Mouse (Mus musculus) cerebellum, adult 9-10 months (tissue): ENCODE data around the gene Snorc.
A peak's percentile ranks its signal among the peaks of the same experiment; 100 is the strongest.
"Not testable (repeated sequence)": the region's sequence is repeated elsewhere in the genome, so short reads cannot be mapped to it uniquely, and the experiment has no call there.

Experiments used
- DNase-seq: peaks from one replicate; pipeline ENCODE4 v3.0.0; 2022

Snorc gene

DNA sequence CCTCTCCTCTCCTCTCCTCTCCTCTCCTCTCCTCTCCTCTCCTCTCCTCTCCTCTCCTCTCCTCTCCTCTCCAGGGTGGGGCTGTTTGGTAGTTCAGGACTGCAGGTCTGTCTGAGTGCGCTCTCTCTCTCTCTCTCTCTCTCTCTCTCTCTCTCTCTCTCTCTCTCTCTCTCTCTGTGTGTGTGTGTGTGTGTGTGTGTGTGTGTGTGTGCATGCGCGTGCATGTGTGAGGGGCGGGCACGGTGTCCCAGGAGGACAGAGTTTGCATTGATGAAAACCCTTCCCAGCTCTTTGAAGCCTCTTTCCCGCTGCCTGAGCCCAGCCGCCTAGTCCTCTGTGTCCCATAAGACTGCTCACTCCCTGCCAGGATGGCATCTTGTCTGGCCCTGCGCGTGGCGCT is at the start of gene Snorc:
Snorc (plus strand) TSS at position 301 of the 400 bp plus-strand sequence.
- DNase-seq, result not testable (repeated sequence)

- no peak for DNase-seq
Observed at GRCm38 (mm10) chr1:87435125-87435524, 34.9 kb upstream of the Snorc start.

- no peak for DNase-seq
Observed at GRCm38 (mm10) chr1:87436583-87436982, 33.5 kb upstream of the Snorc start.

DNA sequence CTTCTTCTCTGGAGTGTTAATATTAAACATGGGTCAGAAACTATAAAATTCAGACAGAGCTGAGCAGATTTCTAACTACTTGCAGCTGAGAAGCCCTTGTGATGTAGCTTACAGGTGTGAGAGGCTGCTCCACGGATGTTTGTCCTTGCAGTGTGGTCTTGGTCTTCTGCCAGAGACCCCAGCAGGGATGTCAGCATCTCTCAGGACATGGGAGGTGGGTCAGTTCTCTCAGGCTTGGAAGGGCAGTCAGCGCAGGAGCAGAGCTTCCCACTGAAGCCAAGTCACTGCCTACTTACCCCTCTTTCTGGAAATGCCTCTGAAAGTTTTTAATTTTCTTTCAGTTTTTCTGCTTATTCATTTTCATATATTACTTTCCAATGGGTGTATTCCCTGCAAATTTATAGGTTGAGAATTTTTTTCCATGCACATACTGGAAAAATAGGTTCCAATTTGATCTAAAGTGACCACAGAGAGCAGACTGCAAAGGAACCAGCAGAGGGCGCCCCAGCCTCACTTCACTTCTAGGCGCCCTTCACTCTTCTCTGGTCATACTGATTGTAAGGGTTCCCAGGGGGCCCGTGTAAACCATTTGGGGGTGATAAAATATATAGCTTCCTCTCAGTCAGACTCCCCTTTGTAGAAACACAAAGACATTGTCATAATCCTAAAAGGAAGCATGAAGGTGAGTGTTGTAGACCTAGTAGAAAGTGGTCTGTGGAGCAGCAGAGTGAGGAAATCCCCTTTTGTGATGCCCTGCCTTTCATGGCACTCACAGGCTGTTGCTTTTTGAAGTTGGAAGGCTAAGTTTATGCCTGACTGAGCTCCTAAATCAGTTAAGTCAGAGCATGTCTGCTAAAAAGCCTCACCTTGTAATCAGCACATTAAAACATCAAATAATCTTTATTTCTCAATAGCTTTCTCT is 22.6 kb upstream of the Snorc start:
- peak; percentile 65 for DNase-seq

DNA sequence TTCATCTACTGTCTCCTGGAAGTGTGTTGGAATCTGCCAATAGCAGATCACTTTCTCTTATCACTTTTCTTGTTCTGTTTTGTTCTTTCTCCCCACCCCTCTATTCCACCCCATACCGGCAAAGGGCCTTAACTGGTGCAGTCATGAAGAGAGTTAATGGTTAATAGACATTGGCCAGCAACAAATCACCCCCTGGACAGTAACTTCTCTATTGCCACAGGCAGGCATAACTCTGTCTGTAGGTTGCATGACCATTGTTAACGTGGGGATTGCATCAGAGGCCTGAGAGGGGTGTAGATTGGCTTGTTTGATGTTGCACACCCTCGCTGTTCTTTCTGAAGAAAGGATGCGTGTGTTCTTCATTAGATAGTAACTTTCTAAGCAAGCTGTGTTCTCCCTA is 20.6 kb upstream of the Snorc start:
- no peak for DNase-seq

GRCm38 (mm10) chr1:87456425-87456824 is 13.6 kb upstream of the Snorc start:
- no peak for DNase-seq

- no peak for DNase-seq
Observed at GRCm38 (mm10) chr1:87458045-87458444, 12.0 kb upstream of the Snorc start.

DNA sequence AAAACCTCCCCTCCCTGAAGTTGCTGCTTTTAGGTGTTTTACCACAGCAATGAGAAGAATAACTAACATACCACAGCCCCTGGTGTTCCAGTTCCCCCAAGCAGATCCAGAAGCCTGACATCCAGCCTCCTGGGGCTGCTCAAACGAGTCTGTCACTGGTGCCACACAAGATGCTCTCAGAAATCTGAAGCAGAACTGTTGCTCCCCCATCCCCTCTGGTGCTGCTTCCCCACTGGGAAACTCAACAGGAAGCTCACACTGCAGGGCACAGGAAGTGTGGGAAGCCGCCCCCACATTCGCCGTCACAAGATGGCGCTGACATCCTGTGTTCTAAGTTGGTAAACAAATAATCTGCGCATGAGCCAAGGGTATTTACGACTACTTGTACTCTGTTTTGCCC is 10.2 kb upstream of the Snorc start:
- DNase-seq, result not testable (repeated sequence)

GRCm38 (mm10) chr1:87467469-87467868 is 2.6 kb upstream of the Snorc start:
- DNase-seq, result no peak

- DNase-seq, result no peak
Observed at GRCm38 (mm10) chr1:87468321-87468720, 1.8 kb upstream of the Snorc start.

DNA sequence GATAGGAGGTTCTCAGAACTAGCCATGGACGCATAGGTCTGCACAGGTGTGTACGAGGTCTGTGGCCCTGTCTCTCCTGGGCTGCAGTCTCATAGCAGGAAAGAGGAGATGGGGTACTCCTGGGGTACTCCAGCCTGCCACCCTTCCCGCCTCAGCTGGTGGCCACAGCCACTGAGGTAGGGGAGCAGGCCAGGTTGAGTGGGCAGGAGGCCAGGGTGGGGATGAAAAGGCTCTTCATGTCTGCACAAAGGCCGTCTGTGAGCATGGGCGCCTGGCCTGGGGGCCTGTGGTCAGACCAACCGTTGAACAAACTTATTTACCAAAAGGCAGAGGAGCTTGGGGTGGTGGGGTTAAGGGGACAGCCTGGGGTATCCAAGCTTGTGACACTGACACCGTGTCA is 1.8 kb downstream of the Snorc start:
- no peak for DNase-seq

- DNase-seq, result no peak
Observed at GRCm38 (mm10) chr1:87472576-87472975, 2.5 kb downstream of the Snorc start.

DNA sequence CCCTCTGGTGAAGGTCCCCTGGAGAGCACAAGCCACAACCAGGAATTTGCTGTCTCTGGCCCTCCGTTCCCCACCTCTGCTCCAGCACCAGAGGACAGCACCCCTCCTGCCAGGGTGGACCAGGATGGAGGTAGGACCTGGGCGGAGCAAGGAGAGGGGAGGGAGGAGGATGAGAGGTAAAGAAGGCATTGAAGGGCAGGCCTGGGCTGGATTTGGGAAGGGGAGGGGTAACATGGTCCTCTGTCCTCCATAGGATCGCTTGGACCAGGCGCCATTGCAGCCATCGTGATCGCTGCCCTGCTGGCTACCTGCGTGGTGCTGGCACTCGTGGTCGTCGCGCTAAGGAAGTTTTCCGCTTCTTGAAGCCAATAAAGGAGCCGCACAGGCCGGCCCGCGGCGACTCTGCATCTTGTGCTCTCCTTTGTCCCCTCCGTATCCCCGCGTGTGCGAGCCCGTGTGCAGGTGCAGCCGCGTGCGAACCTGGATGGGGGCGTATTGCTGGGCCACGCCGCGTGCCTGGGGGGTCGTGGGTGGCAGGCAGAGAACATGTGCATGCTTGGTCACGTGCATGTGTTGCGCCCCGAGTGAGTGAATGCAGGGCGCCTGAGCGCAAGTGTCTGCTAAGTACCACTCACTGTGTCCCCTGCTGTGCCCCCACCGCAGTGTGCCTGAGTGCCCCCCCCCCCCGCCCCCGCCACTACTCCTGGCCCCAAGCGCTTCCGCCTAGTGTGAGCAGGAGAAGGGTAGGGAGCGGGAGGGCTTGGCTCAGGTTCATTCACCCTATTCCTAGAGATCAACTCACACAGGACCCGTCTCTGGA is 5.2 kb downstream of the Snorc start:
- DNase-seq, result no peak

- DNase-seq, result peak; percentile 45
Observed at GRCm38 (mm10) chr1:87482546-87482945, 12.5 kb downstream of the Snorc start.

DNA sequence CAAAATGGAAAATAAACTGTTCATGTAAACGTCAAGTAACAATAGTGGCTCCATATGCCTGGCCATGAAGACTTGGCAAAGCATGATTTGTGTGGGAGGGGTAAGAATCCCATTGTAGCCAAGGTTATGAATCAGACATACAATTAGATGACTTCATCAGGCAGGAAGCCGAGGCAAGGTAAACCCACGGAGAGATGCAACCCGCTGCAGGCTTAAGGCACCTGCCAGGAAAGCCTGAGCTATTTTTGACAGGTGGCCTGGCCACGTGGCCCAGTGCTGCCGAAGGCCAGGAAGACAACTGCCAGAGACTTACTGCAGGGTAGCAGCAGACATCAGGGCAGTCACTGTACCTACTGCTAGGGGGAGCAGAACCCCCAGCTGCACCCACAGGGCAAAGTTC is 16.3 kb downstream of the Snorc start:
- DNase-seq, result peak; percentile 97

- no peak for DNase-seq
Observed at GRCm38 (mm10) chr1:87492285-87492684, 22.2 kb downstream of the Snorc start.

GRCm38 (mm10) chr1:87493542-87493941 is 23.5 kb downstream of the Snorc start:
- DNase-seq, result no peak

GRCm38 (mm10) chr1:87505524-87505923 is 35.5 kb downstream of the Snorc start:
- no peak for DNase-seq

DNA sequence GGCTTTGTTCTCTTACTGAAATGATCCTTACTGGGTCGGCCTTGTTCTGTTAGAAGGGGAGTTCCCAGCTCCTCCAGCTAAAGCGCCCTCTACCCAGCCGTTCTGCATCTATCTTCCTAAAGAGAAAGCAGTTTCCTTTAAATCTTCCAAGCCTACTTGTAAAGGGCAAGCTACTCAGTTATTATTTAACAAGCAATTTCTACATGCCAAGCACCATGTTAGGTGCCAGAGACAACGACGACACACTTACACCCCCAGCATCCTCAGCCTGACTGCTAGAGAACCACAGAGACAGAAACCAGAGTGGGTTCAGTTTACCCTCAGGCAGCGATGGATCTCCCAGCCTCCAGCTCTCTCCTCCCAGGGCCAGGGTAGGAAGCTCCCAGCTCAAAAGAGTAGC is 37.8 kb downstream of the Snorc start:
- DNase-seq, result no peak

GRCm38 (mm10) chr1:87508591-87509560 is 38.8 kb downstream of the Snorc start:
- no peak for DNase-seq

GRCm38 (mm10) chr1:87509561-87510165 is 39.6 kb downstream of the Snorc start, which contains the start of gene Neu2:
TSS of gene Neu2 (plus strand) at chr1:87509889.
- DNase-seq, result no peak

- no peak for DNase-seq
Observed at GRCm38 (mm10) chr1:87510166-87510691, 40.2 kb downstream of the Snorc start.
